Mouse (Mus musculus): ENCODE measurements at regions not wholly inside any gene's neighbourhood (a gene's known extent, or its start where the extent isn't known, plus 50 kb on each side); places are given as distances from the start of the nearest gene placed in this dataset.
A peak's percentile ranks its signal among the peaks of the same experiment; 100 is the strongest.

DNA sequence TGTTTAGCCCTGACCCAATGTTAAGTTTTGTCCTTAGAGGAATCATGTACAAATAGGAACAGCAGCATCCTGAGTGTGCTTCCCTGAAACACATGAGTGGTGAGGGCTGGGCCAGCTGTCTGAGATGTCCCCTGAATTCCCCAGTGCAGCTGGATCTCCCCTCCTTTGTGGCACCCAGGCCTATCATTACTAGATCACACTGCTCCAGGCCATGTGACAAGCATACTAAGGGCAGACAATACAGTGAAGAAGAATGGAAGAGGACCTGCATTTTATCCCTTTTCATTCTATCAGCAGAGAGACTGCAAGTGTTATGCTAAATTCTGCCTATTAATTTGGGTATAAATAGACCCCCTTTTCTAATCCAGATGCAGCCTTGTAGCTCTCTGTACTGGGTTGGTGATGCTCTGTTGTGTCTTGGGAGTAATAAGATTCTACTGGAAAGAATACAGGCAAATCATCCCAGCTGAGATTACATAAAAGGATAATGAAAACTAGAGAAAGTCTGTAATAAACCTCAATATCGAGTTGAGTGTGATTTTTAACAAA is 418.3 kb downstream of the Brinp2 start:
- no peak for ATAC-seq (ENCODE audit: low FRiP score)
- 24% methylated on average over 1 of the region's 1 CpGs for WGBS
- no peak for DNase-seq (ENCODE audit: low spot score)
- H3K36me3 ChIP-seq (ENCODE audit: insufficient read depth, low read length): no peaks in the 10 kb centered on the region
- H3K4me1 ChIP-seq (ENCODE audit: insufficient read depth, low read length): 0 out of 2 replicates have a peak, but pooled peaks cover 3% of the 10 kb centered on the region
- no peak for TF ChIP-seq CTCF (IDR thresholded peaks at IDR 0.05)
- no peak overlapping the region for H3K27ac ChIP-seq (ENCODE audit: low read depth, low read length)
- H3K9ac ChIP-seq (replicated peaks; ENCODE audit: low read length, poor library complexity, severe bottlenecking): no peak overlapping the region
- H3K27me3 ChIP-seq (ENCODE audit: insufficient read depth, low read length): no peaks in the 10 kb centered on the region
- no peaks in the 10 kb centered on the region for H3K9me3 ChIP-seq (ENCODE audit: low read length)
- no peak overlapping the region for H3K4me3 ChIP-seq (ENCODE audit: low read depth, low read length)
- H3K4me2 ChIP-seq (ENCODE audit: low read depth, low read length, poor library complexity, severe bottlenecking): no peak overlapping the region

DNA sequence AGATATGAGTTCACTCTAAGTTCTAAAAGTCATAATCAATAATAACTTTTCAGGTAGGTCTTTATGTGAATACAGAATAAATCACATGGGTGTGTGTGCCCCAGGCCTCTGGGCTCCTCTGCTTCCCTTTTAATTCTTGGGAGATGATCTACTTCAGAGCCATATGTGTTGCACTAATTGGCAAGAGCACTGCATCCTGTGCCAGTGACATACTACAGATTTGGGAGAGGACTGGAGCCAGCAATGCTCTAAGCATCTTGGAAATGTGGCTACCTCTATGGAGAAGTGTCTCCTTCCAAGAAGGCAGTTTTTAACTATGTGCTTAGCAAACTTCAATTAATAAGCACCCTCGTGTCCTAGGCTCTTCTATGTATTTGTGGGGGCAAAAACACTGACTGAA is 416.6 kb downstream of the Brinp2 start:
- WGBS: 79% methylated on average over 1 of the region's 1 CpGs
- ATAC-seq (ENCODE audit: low FRiP score): no peak

DNA sequence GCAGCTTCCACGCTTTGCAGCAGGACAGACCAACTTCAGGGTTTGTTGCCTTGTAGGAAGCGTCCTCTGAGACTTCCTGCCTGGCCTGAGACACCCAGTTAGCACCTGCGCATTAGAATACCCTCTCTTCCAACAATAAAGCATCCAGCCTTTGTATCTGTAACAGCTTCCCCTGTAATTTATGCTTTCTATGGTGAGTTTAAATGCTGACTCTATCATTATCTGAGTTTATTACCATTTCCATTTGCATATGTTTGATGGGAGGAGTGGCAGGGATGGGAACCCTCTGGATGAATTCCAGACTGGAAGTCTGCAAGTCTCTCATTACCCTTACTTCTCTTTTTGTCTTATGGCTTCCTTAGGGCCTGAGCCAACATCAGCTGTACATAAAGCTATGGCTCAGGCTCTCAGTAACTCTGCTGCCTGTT is 415.8 kb downstream of the Brinp2 start:
- no peak for TF ChIP-seq CTCF (IDR thresholded peaks at IDR 0.05)
- Histone ChIP-seq H3K9ac (replicated peaks; ENCODE audit: low read length, poor library complexity, severe bottlenecking) (no peak overlapping the region), H3K27ac (ENCODE audit: low read depth, low read length) (no peak overlapping the region), H3K36me3 (ENCODE audit: insufficient read depth, low read length) (no peaks in the 10 kb centered on the region), H3K4me1 (ENCODE audit: insufficient read depth, low read length) (0 out of 2 replicates have a peak, but pooled peaks cover 3% of the 10 kb centered on the region), H3K4me2 (ENCODE audit: low read depth, low read length, poor library complexity, severe bottlenecking) (no peak overlapping the region), H3K9me3 (ENCODE audit: low read length) (no peaks in the 10 kb centered on the region), H3K27me3 (ENCODE audit: insufficient read depth, low read length) (no peaks in the 10 kb centered on the region), H3K4me3 (ENCODE audit: low read depth, low read length) (no peak overlapping the region)
- 56% methylated on average over 3 of the region's 3 CpGs for WGBS
- DNase-seq (ENCODE audit: low spot score) (no peak), ATAC-seq (ENCODE audit: low FRiP score) (no peak)

More for the DNA sequence above, 416.6 kb downstream of the Brinp2 start:
- Histone ChIP-seq H3K4me2 (ENCODE audit: low read depth, low read length, poor library complexity, severe bottlenecking) (no peak overlapping the region), H3K27ac (ENCODE audit: low read depth, low read length) (no peak overlapping the region), H3K36me3 (ENCODE audit: insufficient read depth, low read length) (no peaks in the 10 kb centered on the region), H3K4me3 (ENCODE audit: low read depth, low read length) (no peak overlapping the region), H3K4me1 (ENCODE audit: insufficient read depth, low read length) (0 out of 2 replicates have a peak, but pooled peaks cover 3% of the 10 kb centered on the region), H3K9ac (replicated peaks; ENCODE audit: low read length, poor library complexity, severe bottlenecking) (no peak overlapping the region), H3K9me3 (ENCODE audit: low read length) (no peaks in the 10 kb centered on the region), H3K27me3 (ENCODE audit: insufficient read depth, low read length) (no peaks in the 10 kb centered on the region)
- TF ChIP-seq CTCF (IDR thresholded peaks at IDR 0.05): no peak
- peak; percentile 11 for DNase-seq (ENCODE audit: low spot score)

DNA sequence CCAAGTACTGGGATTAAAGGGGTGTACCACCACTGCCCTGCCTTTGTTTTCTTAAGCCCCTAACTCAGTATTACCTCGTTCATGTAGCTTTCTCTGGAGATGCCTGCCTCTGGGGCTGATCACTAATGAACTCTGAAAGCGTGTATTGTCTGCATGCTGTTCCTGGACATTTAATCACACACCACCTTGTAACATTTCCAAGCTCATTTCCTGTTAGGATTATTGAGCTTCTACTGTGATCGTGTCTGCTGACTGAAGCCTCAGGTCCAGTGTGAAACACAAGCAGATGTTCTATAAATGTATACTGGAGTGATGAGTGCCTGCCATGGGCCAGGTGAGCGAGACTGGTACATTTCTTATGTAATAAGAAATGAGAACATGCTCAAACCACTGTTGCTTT is 398.6 kb downstream of the Brinp2 start:
- Histone ChIP-seq H3K4me1 (ENCODE audit: insufficient read depth, low read length) (no peaks in the 10 kb centered on the region), H3K4me3 (ENCODE audit: low read depth, low read length) (no peak overlapping the region), H3K27ac (ENCODE audit: low read depth, low read length) (no peak overlapping the region), H3K9ac (replicated peaks; ENCODE audit: low read length, poor library complexity, severe bottlenecking) (no peak overlapping the region), H3K36me3 (ENCODE audit: insufficient read depth, low read length) (no peaks in the 10 kb centered on the region), H3K4me2 (ENCODE audit: low read depth, low read length, poor library complexity, severe bottlenecking) (no peak overlapping the region), H3K27me3 (ENCODE audit: insufficient read depth, low read length) (no peaks in the 10 kb centered on the region), H3K9me3 (ENCODE audit: low read length) (no peaks in the 10 kb centered on the region)
- no peak for ATAC-seq (ENCODE audit: low FRiP score)
- 59% methylated on average over 4 of the region's 4 CpGs for WGBS
- no peak for TF ChIP-seq CTCF (IDR thresholded peaks at IDR 0.05)
- DNase-seq (ENCODE audit: low spot score): no peak

DNA sequence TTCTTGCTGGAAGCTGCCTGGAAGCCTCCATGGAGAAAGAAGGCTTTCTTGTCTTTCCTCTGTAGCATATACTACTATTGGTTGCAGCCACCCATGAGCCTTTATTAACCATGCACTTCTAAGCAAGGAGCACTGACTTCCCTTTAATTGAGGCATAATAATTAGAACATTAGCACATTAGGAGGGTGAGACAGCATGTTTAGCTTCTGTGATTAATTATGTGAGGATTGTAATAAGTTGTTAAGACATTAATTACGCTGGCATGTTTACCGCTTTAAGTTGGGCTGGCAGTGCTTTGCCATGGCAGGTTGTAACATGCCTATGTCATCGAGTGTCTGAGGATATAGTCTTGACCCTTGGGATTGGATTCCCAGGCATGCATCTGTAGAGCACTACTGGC is 391.7 kb downstream of the Brinp2 start:
- no peak for DNase-seq (ENCODE audit: low spot score)
- Histone ChIP-seq H3K27me3 (ENCODE audit: insufficient read depth, low read length) (no peaks in the 10 kb centered on the region), H3K9me3 (ENCODE audit: low read length) (no peaks in the 10 kb centered on the region), H3K4me1 (ENCODE audit: insufficient read depth, low read length) (no peaks in the 10 kb centered on the region), H3K9ac (replicated peaks; ENCODE audit: low read length, poor library complexity, severe bottlenecking) (no peak overlapping the region), H3K36me3 (ENCODE audit: insufficient read depth, low read length) (no peaks in the 10 kb centered on the region), H3K4me2 (ENCODE audit: low read depth, low read length, poor library complexity, severe bottlenecking) (no peak overlapping the region), H3K4me3 (ENCODE audit: low read depth, low read length) (no peak overlapping the region), H3K27ac (ENCODE audit: low read depth, low read length) (no peak overlapping the region)
- 86% methylated on average over 3 of the region's 3 CpGs for WGBS
- no peak for TF ChIP-seq CTCF (IDR thresholded peaks at IDR 0.05)
- ATAC-seq (ENCODE audit: low FRiP score): no peak

DNA sequence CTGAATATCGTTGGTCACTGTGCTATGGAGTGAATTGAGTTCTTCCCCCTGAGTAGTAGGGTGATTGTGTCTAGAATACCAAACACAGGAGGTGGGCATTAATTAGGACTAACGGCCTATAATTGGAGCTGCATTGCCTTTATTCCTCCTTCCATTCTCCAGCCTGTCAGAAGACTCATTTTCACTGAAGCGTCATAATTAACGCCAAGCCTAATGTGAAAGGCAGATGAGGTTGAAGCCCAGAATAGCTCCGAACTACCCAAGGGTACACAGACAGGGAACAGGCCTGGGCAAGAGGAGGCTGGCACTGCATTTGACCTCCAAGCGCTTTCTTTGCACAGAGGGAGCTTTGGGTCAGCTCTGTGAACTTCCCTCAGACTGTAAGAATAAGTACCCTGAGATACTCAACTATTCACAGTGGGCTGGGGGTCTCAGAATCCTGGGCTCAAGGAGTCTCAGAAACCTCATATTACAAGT is 386.5 kb downstream of the Brinp2 start:
- Histone ChIP-seq H3K27me3 (ENCODE audit: insufficient read depth, low read length) (no peaks in the 10 kb centered on the region), H3K4me3 (ENCODE audit: low read depth, low read length) (no peak overlapping the region), H3K27ac (ENCODE audit: low read depth, low read length) (no peak overlapping the region), H3K4me1 (ENCODE audit: insufficient read depth, low read length) (no peaks in the 10 kb centered on the region), H3K36me3 (ENCODE audit: insufficient read depth, low read length) (no peaks in the 10 kb centered on the region), H3K9me3 (ENCODE audit: low read length) (no peaks in the 10 kb centered on the region), H3K4me2 (ENCODE audit: low read depth, low read length, poor library complexity, severe bottlenecking) (no peak overlapping the region), H3K9ac (replicated peaks; ENCODE audit: low read length, poor library complexity, severe bottlenecking) (no peak overlapping the region)
- ATAC-seq (ENCODE audit: low FRiP score) (no peak), DNase-seq (ENCODE audit: low spot score) (peak; percentile 33)
- 53% methylated on average over 6 of the region's 6 CpGs for WGBS
- TF ChIP-seq CTCF (IDR thresholded peaks at IDR 0.05): no peak

Data from midbrain, postnatal 0 days (tissue).